Mouse (Mus musculus): ENCODE measurements around the gene Fbxw8.
A peak's percentile ranks its signal among the peaks of the same experiment; 100 is the strongest.

GRCm38 (mm10) chr5:118154839-118155564 is at the start of gene Fbxw8:
- TF ChIP-seq MAX (IDR thresholded peaks at IDR 0.05) (peak; percentile 79), CTCF (IDR thresholded peaks at IDR 0.05; ENCODE audit: control insufficient read depth, insufficient read depth, insufficient read length) (no peak), MYOG (IDR thresholded peaks at IDR 0.05; ENCODE audit: control insufficient read depth, extremely low read depth, insufficient read length) (no peak), CEBPB (IDR thresholded peaks at IDR 0.05; ENCODE audit: low read depth) (no peak)
